Mouse (Mus musculus): ENCODE results near the gene Mical2.

The Mical2 gene

GRCm38 (mm10) chr7:112352005-112352404, 126.3 kb downstream of the Mical2 start:
- no peak for DNase-seq (ENCODE audit: extremely low spot score, low spot score)

- no peak for DNase-seq (ENCODE audit: extremely low spot score, low spot score)
Measured at GRCm38 (mm10) chr7:112353011-112353410, 127.4 kb downstream of the Mical2 start.

- no peak for DNase-seq (ENCODE audit: extremely low spot score, low spot score)
Measured at GRCm38 (mm10) chr7:112353939-112354338, 128.3 kb downstream of the Mical2 start.

- no peak for DNase-seq (ENCODE audit: extremely low spot score, low spot score)
Measured at GRCm38 (mm10) chr7:112354503-112354951, 128.9 kb downstream of the Mical2 start.

- no peak for DNase-seq (ENCODE audit: extremely low spot score, low spot score)
Measured at GRCm38 (mm10) chr7:112359594-112359993, 133.9 kb downstream of the Mical2 start.

- DNase-seq (ENCODE audit: extremely low spot score, low spot score), result no peak
Measured at GRCm38 (mm10) chr7:112362574-112363200, 137.0 kb downstream of the Mical2 start.

GRCm38 (mm10) chr7:112365864-112366263, 140.2 kb downstream of the Mical2 start:
- DNase-seq (ENCODE audit: extremely low spot score, low spot score), result no peak

- peak; percentile 85 for DNase-seq (ENCODE audit: extremely low spot score, low spot score)
Measured at GRCm38 (mm10) chr7:112369046-112369445, 143.4 kb downstream of the Mical2 start.

GRCm38 (mm10) chr7:112369977-112370376, 144.3 kb downstream of the Mical2 start:
- no peak for DNase-seq (ENCODE audit: extremely low spot score, low spot score)

- DNase-seq (ENCODE audit: extremely low spot score, low spot score), result no peak
Measured at GRCm38 (mm10) chr7:112371387-112371786, 145.7 kb downstream of the Mical2 start.

- no peak for DNase-seq (ENCODE audit: extremely low spot score, low spot score)
Measured at GRCm38 (mm10) chr7:112374035-112374434, 148.4 kb downstream of the Mical2 start.

GRCm38 (mm10) chr7:112375062-112375461, 149.4 kb downstream of the Mical2 start:
- no peak for DNase-seq (ENCODE audit: extremely low spot score, low spot score)

- no peak for DNase-seq (ENCODE audit: extremely low spot score, low spot score)
Measured at GRCm38 (mm10) chr7:112375900-112376299, 150.2 kb downstream of the Mical2 start.

- DNase-seq (ENCODE audit: extremely low spot score, low spot score), result no peak
Measured at GRCm38 (mm10) chr7:112376611-112377010, 151.0 kb downstream of the Mical2 start.

GRCm38 (mm10) chr7:112377314-112377713, 151.7 kb downstream of the Mical2 start:
- peak; percentile 81 for DNase-seq (ENCODE audit: extremely low spot score, low spot score)

- no peak for DNase-seq (ENCODE audit: extremely low spot score, low spot score)
Measured at GRCm38 (mm10) chr7:112378056-112378455, 152.4 kb downstream of the Mical2 start.

- no peak for DNase-seq (ENCODE audit: extremely low spot score, low spot score)
Measured at GRCm38 (mm10) chr7:112378476-112378875, 152.8 kb downstream of the Mical2 start.

GRCm38 (mm10) chr7:112386521-112386920, 160.9 kb downstream of the Mical2 start:
- no peak for DNase-seq (ENCODE audit: extremely low spot score, low spot score)

- no peak for DNase-seq (ENCODE audit: extremely low spot score, low spot score)
Measured at GRCm38 (mm10) chr7:112387876-112388275, 162.2 kb downstream of the Mical2 start.

GRCm38 (mm10) chr7:112388363-112388875, 162.8 kb downstream of the Mical2 start:
- DNase-seq (ENCODE audit: extremely low spot score, low spot score), result no peak

GRCm38 (mm10) chr7:112389611-112390251, 164.1 kb downstream of the Mical2 start:
- DNase-seq (ENCODE audit: extremely low spot score, low spot score), result no peak

GRCm38 (mm10) chr7:112390252-112390936, 164.7 kb downstream of the Mical2 start:
- DNase-seq (ENCODE audit: extremely low spot score, low spot score), result no peak

All from neural tube, embryonic 10.5 days (tissue).